Mouse (Mus musculus): ENCODE results near the gene Heatr5b. TPM values are rescaled to one million over a fixed set of nuclear protein-coding genes. Genes with fewer than 3 reads are reported as not detected.

Gene Heatr5b
- polyA plus RNA-seq (2012; rRNA removed), result 12.2 TPM in 2 replicates

DNA sequence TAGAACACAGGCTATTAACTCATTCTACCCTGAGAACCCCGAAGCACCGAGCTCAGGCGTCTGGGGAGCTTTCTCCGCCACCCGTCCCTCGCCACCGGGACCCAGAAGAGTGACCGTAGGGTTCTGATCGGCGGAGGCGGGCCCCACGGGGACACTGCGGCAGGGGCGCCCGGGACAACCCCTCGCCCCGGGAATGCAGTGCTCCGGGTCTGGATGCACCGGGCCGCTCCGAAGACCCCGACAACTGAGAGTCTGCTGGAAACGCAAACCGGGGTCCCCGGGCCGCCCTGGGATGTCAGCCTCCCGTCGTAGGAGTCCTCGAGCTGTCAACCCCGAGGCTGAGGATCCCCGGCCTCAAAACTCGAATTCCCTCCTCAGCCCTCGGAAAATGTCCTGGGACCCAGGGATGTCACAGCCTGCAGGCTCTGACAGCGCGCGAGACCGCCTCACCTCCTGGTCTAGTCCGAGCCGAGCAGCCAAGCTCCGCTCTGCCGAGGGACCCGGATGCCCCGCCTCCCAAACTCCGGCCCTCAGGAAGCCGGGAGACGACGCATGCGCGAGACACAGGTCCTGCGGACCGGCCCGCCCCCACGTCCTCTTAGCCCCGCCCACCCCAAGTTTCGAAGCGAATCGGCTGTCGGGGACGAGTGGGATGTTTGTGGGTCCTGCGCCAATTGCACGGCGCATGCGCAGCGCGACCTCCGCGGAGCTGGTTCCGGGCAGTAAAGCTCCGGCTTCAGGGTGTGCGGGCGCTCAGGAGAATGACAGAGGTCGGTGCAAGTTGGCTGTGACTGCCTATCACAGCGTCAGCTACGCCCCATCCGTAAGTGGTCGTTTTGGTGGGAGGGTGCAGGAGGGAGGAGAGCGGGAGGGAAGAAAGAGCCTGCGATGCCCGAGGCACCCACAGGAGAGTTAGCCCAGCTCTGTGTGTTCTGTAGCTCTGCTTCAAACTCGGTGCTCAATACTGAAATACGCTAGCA, at the start of gene Heatr5b, which contains the start of gene Gpatch11:
Gene Heatr5b, minus strand, starts transcription at position 509 of the 980 bp plus-strand sequence.
Gene Gpatch11, plus strand, starts transcription at position 712 of the 980 bp plus-strand sequence.

DNA sequence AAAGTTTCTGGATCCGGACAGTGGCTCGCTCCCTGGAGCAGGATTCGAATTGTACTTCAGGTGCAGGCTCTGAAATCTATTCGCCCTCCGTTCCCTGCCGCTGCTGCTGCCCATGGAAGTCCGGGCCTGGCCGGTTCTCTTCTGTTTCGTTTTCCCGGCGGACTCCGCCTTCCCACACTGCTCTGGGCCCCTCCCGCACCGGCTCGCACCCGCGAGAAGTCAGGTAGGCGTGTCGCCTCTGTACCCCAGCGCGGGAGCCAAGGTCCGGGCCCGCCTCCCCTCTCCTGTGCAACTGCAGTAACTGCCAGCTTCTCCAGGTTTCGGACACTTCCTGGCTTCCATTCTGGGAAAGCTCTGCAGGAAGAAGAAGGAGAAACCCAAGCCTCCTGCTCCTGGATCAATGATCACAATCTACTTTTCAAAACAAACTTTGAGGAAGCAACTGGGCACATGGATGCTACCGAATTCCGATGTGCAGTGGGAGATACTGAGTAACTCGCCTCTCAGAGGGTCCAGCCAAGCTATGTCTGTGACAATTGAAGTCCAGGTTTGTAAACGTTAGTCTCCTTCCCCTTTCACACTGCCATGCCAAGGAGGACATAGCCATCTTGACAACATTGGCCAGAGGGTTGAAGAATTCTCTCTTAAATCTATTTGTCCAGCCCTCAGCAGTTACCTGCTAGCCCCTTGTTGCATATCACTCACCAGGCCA, 47.4 kb upstream of the Heatr5b start, which contains the start of gene Eif2ak2:
Gene Eif2ak2, minus strand, starts transcription at position 173 of the 712 bp plus-strand sequence.

DNA sequence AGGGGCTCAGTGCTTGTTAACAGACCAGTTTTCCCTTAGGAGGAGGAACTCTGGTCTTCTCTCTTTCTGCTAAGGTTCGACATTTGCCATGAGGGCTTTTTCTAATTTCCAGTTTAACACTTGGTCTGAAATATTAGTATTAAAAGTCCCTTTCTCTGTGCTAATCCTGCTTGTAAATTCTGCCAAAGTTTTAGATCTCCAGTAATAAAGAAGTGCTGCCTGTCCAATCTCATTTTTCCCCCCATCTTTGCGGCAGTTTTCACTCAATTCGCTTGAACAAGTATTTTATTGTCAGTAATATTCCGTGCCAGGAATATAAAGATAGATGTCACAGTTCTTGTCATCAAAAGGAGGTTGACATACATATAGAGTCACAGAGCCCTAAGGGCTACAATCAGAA, 98.1 kb downstream of the Heatr5b start, which contains the start of gene Strn:
Gene Strn, minus strand, starts transcription at position 101 of the 400 bp plus-strand sequence.

Other genes with a start within 250 kb of the Heatr5b start
- gene Strn, start 98.2 kb downstream of the Heatr5b start, polyA plus RNA-seq (2012; rRNA removed), result 6.7 and 8.1 TPM in 2 replicates
- gene Gpatch11, start 203 bp upstream of the Heatr5b start, polyA plus RNA-seq (2012; rRNA removed), result 6.1 and 7.2 TPM in 2 replicates
- 5.7 and 6.1 TPM in 2 replicates for gene Eif2ak2, start 47.2 kb upstream of the Heatr5b start, polyA plus RNA-seq (2012; rRNA removed)
- not detected in 2 replicates for gene Sult6b1, start 71.6 kb upstream of the Heatr5b start, polyA plus RNA-seq (2012; rRNA removed)
- 6.3 and 6.8 TPM in 2 replicates for gene Cebpzos, start 81.1 kb upstream of the Heatr5b start, polyA plus RNA-seq (2012; rRNA removed)
- 1.3 and 1.5 TPM in 2 replicates for gene Cebpz, start 101.7 kb upstream of the Heatr5b start, polyA plus RNA-seq (2012; rRNA removed)
- 5.2 and 5.5 TPM in 2 replicates for gene Ndufaf7, start 101.8 kb upstream of the Heatr5b start, polyA plus RNA-seq (2012; rRNA removed)
- 2.9 and 3.1 TPM in 2 replicates for gene Prkd3, start 185.5 kb upstream of the Heatr5b start, polyA plus RNA-seq (2012; rRNA removed)
- 7.5 and 11.9 TPM in 2 replicates for gene Qpct, start 216.5 kb upstream of the Heatr5b start, polyA plus RNA-seq (2012; rRNA removed)

Data from colon, adult 2 months (tissue).